Mouse (Mus musculus) thymus, adult 18-20 months (tissue): ENCODE measurements around the gene Ntrk3.

Source experiments
- DNase-seq, 2 experiments: peaks; one replicate each; pipeline ENCODE4 v3.0.0; 2022; ENCODE audit warnings: mixed read lengths in 2 of 2

Ntrk3 gene

DNA sequence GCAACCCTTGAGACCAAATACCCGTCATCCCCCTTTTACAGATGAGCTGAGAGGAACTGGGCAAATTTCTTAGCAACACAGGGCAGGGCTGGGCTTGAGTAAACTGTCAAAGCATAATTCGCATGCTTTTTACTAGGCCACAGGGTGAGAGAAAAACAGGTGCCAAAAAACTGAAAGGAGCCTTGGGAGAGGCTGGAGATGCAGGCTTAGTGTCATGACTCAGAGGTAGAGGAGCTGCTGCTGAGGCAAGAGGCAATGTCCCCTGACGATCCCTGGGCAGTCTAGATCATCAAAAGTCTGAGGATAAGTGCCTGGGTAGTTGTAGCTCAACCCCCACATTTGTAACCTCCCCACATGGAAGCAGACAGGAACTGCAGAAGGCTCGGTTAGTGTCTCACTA is 116.7 kb downstream of the Ntrk3 start:
- DNase-seq: no peak

GRCm38 (mm10) chr7:78619818-78620577 is 117.8 kb downstream of the Ntrk3 start:
- no peak for DNase-seq

DNA sequence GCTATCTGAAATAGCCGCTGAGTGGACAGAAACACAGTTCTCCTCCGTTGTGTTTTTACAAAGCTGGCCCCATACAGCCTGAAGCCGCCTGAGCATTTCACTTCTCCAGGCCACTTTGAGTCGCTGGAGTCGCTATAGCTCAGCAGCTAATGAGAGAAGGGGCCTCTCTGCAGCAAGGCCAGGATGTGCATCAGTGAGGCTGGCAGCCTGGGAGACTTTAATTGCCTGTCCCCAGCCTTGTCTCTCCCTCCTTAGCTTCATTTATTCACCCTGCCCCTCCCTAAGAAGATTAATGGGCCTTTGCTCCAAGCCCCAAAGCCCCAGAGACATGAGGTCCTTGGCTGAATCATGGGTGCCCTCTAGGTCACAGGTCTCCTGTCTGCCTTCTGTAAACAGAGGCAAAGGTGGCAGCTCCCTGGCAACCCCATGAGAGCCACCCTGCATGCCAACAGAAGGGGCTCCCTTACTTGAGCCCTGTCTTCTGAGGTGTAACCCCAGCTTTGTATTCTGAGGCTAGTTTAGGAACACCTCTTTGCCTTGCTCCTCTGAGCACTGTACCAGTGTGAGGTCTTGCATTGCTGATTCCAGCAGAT is 132.2 kb downstream of the Ntrk3 start:
- no peak for DNase-seq

- DNase-seq: no peak
Measured at GRCm38 (mm10) chr7:78603922-78604321, 133.9 kb downstream of the Ntrk3 start.

DNA sequence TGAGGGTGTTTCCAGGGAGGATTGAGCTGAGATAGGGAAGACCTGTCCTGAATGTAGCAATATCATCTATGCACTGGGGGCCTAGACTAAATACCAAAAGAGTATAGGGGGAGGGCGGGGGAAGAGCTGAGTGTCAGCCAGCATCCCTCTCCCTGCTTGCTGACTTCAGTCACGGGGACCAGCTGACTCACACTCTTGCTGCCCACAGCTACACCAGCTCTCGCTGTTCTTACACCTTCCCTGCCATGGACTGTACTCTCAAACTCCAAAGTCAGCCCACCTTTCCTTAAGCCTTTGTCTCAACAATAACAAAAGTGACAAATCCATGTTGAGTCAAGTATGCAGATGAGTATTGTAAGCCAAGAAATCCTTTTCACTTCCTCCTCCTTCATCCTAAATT is 136.0 kb downstream of the Ntrk3 start:
- no peak for DNase-seq

DNA sequence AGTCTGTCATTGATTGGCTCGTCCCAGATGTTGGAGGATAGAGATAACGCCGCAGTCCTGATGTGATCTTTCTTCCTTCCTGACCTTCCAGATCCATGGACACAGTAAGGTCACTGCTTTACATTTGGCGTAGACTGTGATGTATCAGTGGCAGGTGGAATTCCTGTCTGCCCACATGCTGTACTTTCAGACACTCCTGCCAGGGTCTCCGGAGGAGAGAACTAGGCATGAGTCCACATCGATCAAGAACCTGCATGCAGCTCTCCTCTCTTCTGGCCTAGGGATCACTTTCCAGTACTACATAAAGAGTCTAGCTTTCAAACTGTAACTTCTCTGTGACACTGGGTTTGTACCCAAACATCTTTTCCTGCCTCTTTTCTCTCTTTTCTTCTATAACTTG is 136.9 kb downstream of the Ntrk3 start:
- no peak for DNase-seq

DNA sequence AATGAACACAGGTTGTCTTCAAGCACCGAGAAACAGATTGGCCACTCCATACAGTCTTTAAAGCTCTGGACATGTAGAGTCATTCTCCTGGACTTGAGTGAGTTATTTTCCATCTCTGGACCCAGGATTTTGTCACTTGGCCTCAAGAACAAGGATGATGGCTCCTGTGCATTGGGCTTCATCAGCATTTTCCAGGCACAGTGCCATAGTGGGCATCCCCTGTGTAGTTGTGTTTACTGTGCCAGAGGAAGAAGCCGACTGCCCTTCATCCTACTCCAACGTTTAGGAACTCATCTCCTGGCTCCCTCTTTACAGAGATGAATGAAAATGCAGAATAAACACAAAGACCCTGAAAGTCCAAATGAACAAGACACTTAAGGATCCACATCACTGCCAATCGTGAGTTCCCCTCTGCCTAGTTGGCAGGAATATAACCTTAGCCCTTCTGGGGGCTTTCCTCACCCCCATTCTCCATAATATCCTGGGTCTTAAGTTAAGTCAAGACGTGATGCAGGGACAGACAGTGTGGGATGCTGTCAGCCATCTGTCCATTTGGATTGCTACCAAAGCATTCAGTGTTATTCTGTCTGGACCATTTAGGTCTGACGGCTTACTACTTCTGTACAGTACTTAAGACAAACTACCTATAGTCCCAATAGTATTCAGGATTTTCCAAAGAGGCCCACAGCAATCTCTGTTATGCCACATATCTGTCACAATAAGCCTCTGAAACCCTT is 137.7 kb downstream of the Ntrk3 start:
- no peak for DNase-seq

DNA sequence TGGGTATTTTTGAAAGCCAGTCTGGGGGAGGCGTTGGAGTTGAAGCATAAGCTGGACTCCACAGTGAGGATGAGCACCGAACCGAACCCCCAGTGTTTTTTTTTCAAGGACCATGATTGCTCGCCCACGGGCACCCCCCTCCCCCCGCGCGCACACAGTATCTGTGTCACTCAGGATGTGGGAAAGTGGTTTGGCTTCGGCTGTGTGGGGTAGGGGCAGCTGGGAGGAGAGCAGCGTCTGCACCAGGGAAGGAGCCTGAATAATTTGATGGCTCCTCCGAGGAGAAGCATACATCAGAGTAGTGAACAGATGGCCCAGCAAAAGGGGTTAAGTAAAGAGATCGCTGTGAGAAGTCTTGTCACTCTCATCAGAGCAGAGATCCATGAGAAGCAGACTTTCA is 139.7 kb downstream of the Ntrk3 start:
- DNase-seq: peak; percentile 42 to 58

- DNase-seq: peak; percentile 36 to 51
Measured at GRCm38 (mm10) chr7:78597251-78598129, 140.3 kb downstream of the Ntrk3 start.

DNA sequence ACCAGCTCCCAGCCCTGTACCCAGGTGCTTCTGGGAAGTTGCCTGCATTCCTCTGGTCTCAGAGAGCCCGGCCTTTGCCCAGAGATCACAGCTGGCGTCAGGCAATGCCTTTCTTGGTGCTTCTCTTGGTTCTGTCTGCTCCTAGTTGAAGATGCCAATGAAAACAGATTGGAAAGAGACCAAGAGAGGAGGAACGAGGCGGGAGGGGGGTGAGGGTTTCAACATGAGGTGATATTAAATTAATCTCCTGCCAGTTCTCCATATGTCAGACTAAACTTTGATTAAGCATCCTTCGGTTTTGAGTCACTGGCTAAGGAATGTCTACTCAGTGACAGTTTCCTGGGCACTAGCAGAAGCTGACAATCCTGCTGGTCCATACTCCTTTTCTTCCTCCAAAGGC is 141.3 kb downstream of the Ntrk3 start:
- DNase-seq: no peak

DNA sequence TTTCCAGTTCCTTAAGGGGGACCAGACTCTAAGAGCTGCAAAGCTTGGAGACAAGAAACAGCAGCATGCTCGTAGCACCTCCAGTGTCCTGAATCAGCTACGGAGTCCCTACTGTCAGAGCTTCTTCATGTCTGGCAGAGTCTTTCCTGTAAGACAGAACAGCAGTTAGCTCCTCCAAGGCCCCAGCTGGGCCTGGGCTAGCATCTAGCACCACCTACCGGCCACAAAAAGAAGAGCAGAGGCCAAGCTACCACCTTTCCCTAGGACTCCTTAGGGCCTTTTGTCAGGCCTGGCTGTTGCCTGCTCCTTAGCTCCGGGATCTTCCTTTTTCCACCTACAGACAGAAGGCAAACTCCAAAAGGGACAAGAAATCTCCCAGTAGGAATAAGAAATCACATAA is 141.9 kb downstream of the Ntrk3 start:
- peak; percentile 48 to 59 for DNase-seq

DNA sequence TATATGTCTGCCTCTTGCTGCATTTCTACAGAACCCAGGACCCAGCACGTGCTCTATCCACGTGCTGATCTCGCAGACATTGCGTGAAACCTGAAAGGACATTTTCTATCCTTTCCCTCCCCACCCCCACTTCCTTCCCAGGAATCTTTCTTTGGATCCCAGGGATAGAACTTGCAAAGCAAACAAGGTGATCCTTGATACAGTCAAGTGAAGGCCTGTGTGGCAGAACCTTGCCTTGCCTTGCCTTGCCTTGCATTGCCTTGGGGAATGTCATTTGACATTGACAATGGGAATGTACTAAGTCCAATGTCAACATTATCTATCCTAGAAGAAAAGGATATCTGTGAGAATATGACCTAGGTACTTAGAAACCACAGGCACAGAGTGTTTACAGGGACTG is 144.9 kb downstream of the Ntrk3 start:
- DNase-seq: no peak

GRCm38 (mm10) chr7:78592172-78592571 is 145.6 kb downstream of the Ntrk3 start:
- DNase-seq: no peak

GRCm38 (mm10) chr7:78589766-78590165 is 148.0 kb downstream of the Ntrk3 start:
- DNase-seq: no peak

DNA sequence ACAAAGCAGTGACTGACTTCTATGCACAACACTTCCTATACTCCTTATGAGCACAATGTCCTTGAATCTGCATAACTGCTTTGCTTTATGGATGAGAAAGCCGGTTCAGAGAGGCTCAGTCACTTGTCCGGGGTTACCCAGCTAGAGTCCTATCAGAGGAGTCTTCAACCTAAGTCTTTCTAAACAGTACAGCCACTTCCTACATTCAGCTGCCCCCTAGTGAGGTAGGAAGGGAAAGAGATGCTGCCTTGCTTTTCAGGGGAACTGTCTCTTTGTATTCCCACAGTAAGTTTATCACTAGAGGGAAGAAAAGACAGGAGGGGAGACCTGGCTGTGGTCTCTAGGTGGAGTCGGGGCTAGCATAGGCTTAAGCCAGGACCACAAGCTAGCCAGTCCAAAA is 151.0 kb downstream of the Ntrk3 start:
- DNase-seq: no peak

- no peak for DNase-seq
Measured at GRCm38 (mm10) chr7:78585960-78586359, 151.9 kb downstream of the Ntrk3 start.

DNA sequence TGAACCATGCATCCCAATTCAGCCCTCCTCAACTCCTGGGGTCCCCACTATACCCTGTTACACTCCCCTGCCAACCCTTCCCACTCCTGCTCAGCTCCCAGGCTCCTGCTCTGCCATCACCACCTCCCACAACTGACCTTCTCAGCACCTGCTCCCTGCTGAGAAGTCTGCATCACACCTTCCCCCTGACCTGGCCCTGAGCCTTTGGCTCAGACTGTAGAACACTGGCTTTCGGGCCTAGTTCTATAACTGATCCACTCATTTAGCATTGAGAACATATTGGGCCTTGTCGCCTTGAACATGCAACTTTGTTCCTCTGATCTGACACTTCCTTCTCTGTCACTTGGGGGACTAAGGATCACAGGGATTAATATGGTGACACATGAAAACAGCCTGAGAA is 152.9 kb downstream of the Ntrk3 start:
- DNase-seq: no peak

- no peak for DNase-seq
Measured at GRCm38 (mm10) chr7:78584499-78584898, 153.3 kb downstream of the Ntrk3 start.

- no peak for DNase-seq
Measured at GRCm38 (mm10) chr7:78583678-78584077, 154.1 kb downstream of the Ntrk3 start.

DNA sequence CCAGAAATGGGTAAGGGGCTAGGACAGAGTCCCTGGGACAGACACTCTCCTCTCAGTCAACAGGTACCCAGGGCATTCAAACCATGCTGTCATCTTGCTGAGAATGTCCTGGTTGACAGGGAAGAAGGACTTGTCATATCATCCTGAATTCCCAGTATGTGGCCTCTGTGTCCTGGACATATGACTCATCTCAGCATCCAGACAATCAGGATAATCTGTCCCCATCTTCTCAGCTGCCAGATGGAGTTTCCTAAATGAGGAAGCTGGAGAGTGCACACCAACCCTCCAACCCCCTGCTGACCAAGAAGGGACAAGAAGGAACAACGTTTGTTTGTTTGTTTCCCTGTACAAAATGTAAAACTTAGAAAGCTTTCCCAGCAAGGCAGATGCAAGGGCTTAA is 156.5 kb downstream of the Ntrk3 start:
- no peak for DNase-seq

DNA sequence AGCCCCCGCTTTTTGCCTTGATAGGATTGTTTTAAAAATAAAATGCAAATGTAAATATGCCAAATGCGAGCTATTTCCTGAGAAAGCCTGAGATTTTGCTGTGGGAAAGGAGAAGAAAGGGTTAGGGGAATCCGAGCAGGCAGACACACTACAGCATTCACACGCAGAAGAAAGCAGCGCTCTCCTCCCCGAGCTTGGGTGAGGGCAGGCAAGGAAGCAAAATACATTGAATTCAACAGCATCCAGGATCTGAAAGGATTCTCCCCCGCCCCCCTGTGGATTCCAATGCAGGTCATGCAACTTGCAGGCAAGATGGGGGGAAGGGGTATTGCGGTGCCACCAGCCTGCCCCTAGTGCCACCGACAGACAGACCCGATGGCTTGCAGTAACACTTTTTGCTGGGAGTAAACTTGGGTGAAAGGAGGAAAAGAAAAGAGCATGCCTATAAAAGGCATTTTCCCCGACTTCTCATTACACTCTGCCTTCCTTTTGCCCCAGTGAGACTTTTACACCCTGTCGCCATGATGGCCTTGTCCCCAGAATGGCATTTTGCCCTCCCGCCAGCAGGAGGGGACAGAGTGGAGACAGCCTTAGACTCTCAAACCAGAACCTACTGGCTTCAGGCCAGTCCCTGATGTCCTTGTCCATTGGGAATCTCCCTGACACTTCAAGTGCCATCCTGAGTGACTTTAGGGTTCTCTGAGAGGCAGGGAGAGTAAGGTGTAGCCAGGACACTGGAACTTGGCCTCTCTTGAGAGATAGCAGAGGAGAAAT is 158.2 kb downstream of the Ntrk3 start:
- no peak for DNase-seq
